Mouse (Mus musculus): ENCODE measurements around the gene Vps37b.

Gene Vps37b

GRCm38 (mm10) chr5:124045453-124046010 is 13.5 kb upstream of the Vps37b start:
- peak; percentile 18 for DNase-seq

- DNase-seq = no peak
Observed at GRCm38 (mm10) chr5:124043999-124044398, 11.9 kb upstream of the Vps37b start.

- DNase-seq = peak; percentile 79
Observed at GRCm38 (mm10) chr5:124043212-124043978, 11.3 kb upstream of the Vps37b start.

- peak; percentile 25 for DNase-seq
Observed at GRCm38 (mm10) chr5:124041097-124041496, 9.0 kb upstream of the Vps37b start.

GRCm38 (mm10) chr5:124039602-124040001 is 7.5 kb upstream of the Vps37b start:
- DNase-seq = no peak

- no peak for DNase-seq
Observed at GRCm38 (mm10) chr5:124036836-124037235, 4.8 kb upstream of the Vps37b start.

GRCm38 (mm10) chr5:124036341-124036740 is 4.3 kb upstream of the Vps37b start:
- no peak for DNase-seq

- DNase-seq = no peak
Observed at GRCm38 (mm10) chr5:124035806-124036205, 3.7 kb upstream of the Vps37b start.

- DNase-seq = no peak
Observed at GRCm38 (mm10) chr5:124035406-124035805, 3.3 kb upstream of the Vps37b start.

GRCm38 (mm10) chr5:124034471-124034870 is 2.4 kb upstream of the Vps37b start:
- DNase-seq = no peak

- no peak for DNase-seq
Observed at GRCm38 (mm10) chr5:124031068-124031955, 758 bp downstream of the Vps37b start.

GRCm38 (mm10) chr5:124030386-124031067 is 1.5 kb downstream of the Vps37b start:
- DNase-seq = no peak

- DNase-seq = no peak
Observed at GRCm38 (mm10) chr5:124029220-124030035, 2.6 kb downstream of the Vps37b start.

GRCm38 (mm10) chr5:124028680-124029079 is 3.4 kb downstream of the Vps37b start:
- no peak for DNase-seq

GRCm38 (mm10) chr5:124027702-124028470 is 4.2 kb downstream of the Vps37b start:
- no peak for DNase-seq

- DNase-seq = no peak
Observed at GRCm38 (mm10) chr5:124026568-124026967, 5.5 kb downstream of the Vps37b start.

GRCm38 (mm10) chr5:124025587-124026441 is 6.3 kb downstream of the Vps37b start:
- no peak for DNase-seq

- DNase-seq = no peak
Observed at GRCm38 (mm10) chr5:124025146-124025545, 6.9 kb downstream of the Vps37b start.

- DNase-seq = no peak
Observed at GRCm38 (mm10) chr5:124024677-124025076, 7.4 kb downstream of the Vps37b start.

- no peak for DNase-seq
Observed at GRCm38 (mm10) chr5:124022365-124022764, 9.7 kb downstream of the Vps37b start.
